Mouse (Mus musculus) liver, embryonic 12.5 days (tissue): Measurements from ENCODE around the gene Cdh8. TPM values are rescaled to one million over a fixed set of nuclear protein-coding genes. Genes with fewer than 3 reads are reported as not detected.

Experiments used
- ATAC-seq: fragments of 200-750 bp; cut with Nextera tagmentation; 2 replicates; pipeline ENCODE4 v1.8.0; 2017; ENCODE audit warnings: moderate number of reproducible peaks, mild to moderate bottlenecking, moderate library complexity
- H3K27ac ChIP-seq: fragments of 300-500 bp; sonication (generic); 2 replicates; pipeline ENCODE4 v1.5.1; 2016; ENCODE audit warnings: mild to moderate bottlenecking
- H3K27me3 ChIP-seq: fragments of 300-500 bp; sonication (generic); replicated peaks from 2 replicates; pipeline ENCODE4 v1.6.1; 2016; ENCODE audit warnings: mild to moderate bottlenecking, moderate library complexity
- H3K36me3 ChIP-seq: fragments of 300-500 bp; sonication (generic); 2 replicates; pipeline ENCODE4 v1.6.1; 2016; ENCODE audit warnings: mild to moderate bottlenecking, moderate library complexity
- H3K4me1 ChIP-seq: fragments of 300-500 bp; sonication (generic); 2 replicates; pipeline ENCODE4 v1.6.1; 2016
- H3K4me2 ChIP-seq: fragments of 300-500 bp; sonication (generic); 2 replicates; pipeline ENCODE4 v1.6.1; 2016; ENCODE audit warnings: mild to moderate bottlenecking, moderate library complexity
- H3K4me3 ChIP-seq: fragments of 300-500 bp; sonication (generic); 2 replicates; pipeline ENCODE4 v1.5.1; 2016; ENCODE audit warnings: mild to moderate bottlenecking, moderate library complexity
- H3K9ac ChIP-seq: fragments of 300-500 bp; sonication (generic); 2 replicates; pipeline ENCODE4 v1.6.1; 2016; ENCODE audit warnings: mild to moderate bottlenecking, moderate library complexity
- H3K9me3 ChIP-seq: fragments of 300-500 bp; sonication (generic); replicated peaks from 2 replicates; pipeline ENCODE4 v1.6.1; 2016; ENCODE audit warnings: mild to moderate bottlenecking, moderate library complexity
- WGBS: fragments of 180-500 bp; shearing (Covaris S2); methylation state at CpG from one replicate; pipeline ENCODE4 v1.1.7; 2016; ENCODE audit not compliant: insufficient replicate concordance; 5-methylcytosine and 5-hydroxymethylcytosine counted together
- polyA plus RNA-seq: library from polyadenylated mRNA; unstranded; fragments of >200 nt; fragmentation: Nextera tagmentation; extraction: Ambion mirVana; gene quantifications from 2 replicates; pipeline ENCODE4 v1.2.1, GENCODE M21; 2016

The Cdh8 gene
- polyA plus RNA-seq: 0.06 and 0.13 TPM in 2 replicates

GRCm38 (mm10) chr8:99415966-99416781 lies at the start of gene Cdh8:
TSS of gene Cdh8 (minus strand) at chr8:99416471.
- Histone ChIP-seq H3K4me2 (peak within 1 kb of the TSS; percentile 39), H3K9me3 (no peaks in the 10 kb centered on the region), H3K27me3 (peaks cover 41% of the 10 kb centered on the region), H3K36me3 (no peaks in the 10 kb centered on the region), H3K27ac (no peak within 1 kb of the TSS), H3K4me3 (peak within 1 kb of the TSS; percentile 13; the same call in 1 of the 2 replicates), H3K9ac (no peak within 1 kb of the TSS), H3K4me1 (no peaks in the 10 kb centered on the region)
- no peak for ATAC-seq
- 3% methylated on average over 58 of the region's 58 CpGs for WGBS

- Histone ChIP-seq H3K9me3 (no peaks in the 10 kb centered on the region), H3K4me2 (no peak overlapping the region), H3K36me3 (no peaks in the 10 kb centered on the region), H3K4me3 (no peak overlapping the region), H3K27ac (no peak overlapping the region), H3K4me1 (no peaks in the 10 kb centered on the region), H3K27me3 (no peaks in the 10 kb centered on the region), H3K9ac (no peak overlapping the region)
- 71% methylated on average over 1 of the region's 1 CpGs for WGBS
- no peak for ATAC-seq
Observed at GRCm38 (mm10) chr8:99446506-99446905, 30.2 kb upstream of the Cdh8 start.

DNA sequence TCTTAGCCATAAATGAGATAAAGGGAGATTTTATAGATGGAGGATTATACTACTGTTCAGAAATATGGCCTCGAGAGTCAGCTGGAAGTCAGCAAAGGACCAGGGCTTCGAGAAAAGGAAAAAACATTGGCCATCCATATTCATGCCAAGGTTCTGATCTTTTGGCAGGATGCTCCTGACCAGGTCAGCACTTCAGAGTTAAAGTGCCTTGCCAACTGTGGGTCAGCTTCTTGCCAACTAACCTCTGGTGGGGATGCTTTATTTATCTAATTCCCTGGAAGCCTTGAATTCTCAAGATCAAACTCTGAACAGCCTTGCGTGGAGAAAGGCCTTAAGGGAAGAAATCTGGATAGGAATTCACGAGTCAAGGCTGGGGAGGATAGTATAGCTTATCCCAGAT lies 9.6 kb upstream of the Cdh8 start:
- H3K36me3 ChIP-seq: no peaks in the 10 kb centered on the region
- WGBS: 57% methylated on average over 4 of the region's 4 CpGs
- no peaks in the 10 kb centered on the region for H3K4me1 ChIP-seq
- no peaks in the 10 kb centered on the region for H3K27me3 ChIP-seq
- no peak overlapping the region for H3K4me3 ChIP-seq
- no peak for ATAC-seq
- no peak overlapping the region for H3K27ac ChIP-seq
- no peak overlapping the region for H3K4me2 ChIP-seq
- no peaks in the 10 kb centered on the region for H3K9me3 ChIP-seq
- no peak overlapping the region for H3K9ac ChIP-seq

DNA sequence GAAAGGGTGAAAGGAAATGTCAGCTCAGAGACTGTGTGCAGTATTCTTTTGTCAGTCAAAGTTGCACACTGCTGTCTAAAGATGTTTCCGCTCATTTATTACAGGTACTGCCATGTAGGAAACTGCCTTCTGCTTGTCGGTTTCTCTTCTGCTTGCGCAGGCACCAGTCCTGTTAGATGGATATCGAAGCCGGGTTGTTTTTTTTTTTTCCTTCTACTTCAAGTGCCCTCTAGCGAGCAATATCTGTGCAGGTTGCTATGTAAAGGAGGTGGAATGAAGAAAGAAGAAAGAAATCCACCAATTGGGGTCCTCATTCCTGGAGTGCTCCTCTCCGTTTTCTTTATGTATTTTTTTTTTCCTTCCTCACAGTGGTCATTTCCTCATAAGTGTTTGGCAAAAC lies 5.2 kb upstream of the Cdh8 start:
- no peak overlapping the region for H3K4me3 ChIP-seq
- no peaks in the 10 kb centered on the region for H3K9me3 ChIP-seq
- no peak overlapping the region for H3K4me2 ChIP-seq
- no peaks in the 10 kb centered on the region for H3K36me3 ChIP-seq
- H3K4me1 ChIP-seq: no peaks in the 10 kb centered on the region
- H3K9ac ChIP-seq: no peak overlapping the region
- ATAC-seq: no peak
- WGBS: 37% methylated on average over 7 of the region's 7 CpGs
- peaks cover 11% of the 10 kb centered on the region for H3K27me3 ChIP-seq
- H3K27ac ChIP-seq: no peak overlapping the region

DNA sequence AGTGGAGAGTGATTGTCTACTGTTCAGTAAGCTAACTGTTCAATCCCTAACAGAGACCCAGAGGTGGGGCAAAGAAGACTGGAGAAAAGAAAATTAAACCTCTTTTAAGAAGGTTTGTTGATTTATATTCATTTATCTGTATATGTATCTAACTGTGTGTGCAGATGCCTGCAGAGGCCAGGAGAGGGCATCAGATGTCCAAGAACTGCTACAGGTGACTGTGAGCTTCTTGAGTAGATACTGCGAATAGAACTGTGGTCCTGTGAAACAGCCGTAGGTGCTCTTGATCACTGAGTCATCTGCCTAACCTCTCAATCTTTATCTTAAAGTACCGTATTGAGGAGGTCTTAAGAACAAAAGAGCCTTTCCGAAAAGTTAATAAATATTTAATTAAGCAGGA lies 3.5 kb upstream of the Cdh8 start:
- Histone ChIP-seq H3K9me3 (no peaks in the 10 kb centered on the region), H3K4me2 (no peak overlapping the region), H3K27ac (no peak overlapping the region), H3K27me3 (peaks cover 29% of the 10 kb centered on the region), H3K4me1 (no peaks in the 10 kb centered on the region), H3K9ac (no peak overlapping the region), H3K36me3 (no peaks in the 10 kb centered on the region), H3K4me3 (no peak overlapping the region)
- WGBS: 65% methylated on average over 4 of the region's 4 CpGs
- ATAC-seq: no peak

DNA sequence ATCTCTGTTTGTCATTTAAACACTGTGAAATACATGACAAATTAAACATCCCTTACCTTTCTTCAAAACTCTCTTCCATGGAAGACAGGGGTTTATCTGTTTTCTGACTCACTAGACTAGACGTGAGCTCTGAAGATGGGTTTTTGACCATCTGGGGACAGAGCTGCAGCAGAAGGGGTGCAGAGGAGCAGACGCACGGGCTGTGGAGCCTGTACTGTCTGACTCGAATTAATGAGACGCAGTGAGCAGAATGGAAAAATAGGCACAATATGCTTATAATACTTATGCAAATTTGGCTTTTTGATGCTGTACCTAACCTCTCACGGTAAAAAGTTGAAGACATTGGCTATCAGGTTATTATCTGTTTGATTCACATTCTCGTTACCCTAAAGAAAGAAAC lies 1.2 kb upstream of the Cdh8 start:
- H3K4me2 ChIP-seq: no peak overlapping the region
- peaks cover 41% of the 10 kb centered on the region for H3K27me3 ChIP-seq
- no peaks in the 10 kb centered on the region for H3K9me3 ChIP-seq
- no peak overlapping the region for H3K4me3 ChIP-seq
- no peaks in the 10 kb centered on the region for H3K4me1 ChIP-seq
- ATAC-seq: no peak
- 51% methylated on average over 7 of the region's 7 CpGs for WGBS
- H3K27ac ChIP-seq: no peak overlapping the region
- no peaks in the 10 kb centered on the region for H3K36me3 ChIP-seq
- H3K9ac ChIP-seq: no peak overlapping the region

DNA sequence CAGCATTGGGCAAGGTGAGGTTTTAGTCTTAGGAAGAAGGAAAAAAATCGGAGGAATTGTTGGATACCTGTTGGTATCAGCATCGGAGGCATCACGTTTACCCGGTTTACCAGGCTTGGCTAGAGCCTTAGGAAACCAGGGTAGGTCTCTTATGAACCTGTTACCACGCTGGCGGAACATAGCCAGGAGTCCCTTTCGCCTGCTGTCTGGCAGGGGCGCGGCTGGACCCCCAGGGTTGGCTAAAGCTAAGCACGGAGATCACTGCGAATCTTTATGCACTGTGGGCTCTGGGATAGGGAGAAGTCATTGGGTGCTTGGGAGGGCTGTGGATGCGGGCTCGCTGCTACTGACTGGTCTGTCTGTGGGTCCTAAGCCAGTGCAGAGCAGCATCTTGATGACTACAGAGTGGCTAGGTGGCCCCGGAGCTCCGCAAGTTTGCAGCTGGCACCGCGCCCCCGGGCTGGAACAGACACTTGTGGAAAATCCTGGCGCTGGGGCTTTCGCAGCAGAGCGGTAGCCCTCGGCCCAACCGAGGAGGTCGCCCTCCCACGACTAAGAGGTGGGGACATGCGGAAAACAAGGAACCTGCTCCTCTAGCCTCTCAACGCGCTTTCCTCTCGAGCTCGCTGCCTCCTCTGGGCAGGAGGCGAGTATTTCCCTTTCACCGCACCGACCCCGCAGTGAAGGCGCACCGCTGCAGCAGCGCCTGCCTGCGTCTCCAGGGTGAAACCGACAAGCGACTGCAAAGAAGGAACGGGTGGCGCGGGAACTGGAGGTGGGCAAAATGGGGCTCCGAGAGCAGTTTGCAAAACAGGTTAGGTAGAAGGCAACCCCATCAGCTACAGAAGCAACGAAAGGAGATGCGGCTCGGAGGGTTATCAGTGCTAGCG lies 950 bp downstream of the Cdh8 start:
- H3K9ac ChIP-seq: no peak overlapping the region
- no peaks in the 10 kb centered on the region for H3K4me1 ChIP-seq
- ATAC-seq: no peak
- no peaks in the 10 kb centered on the region for H3K36me3 ChIP-seq
- no peak overlapping the region for H3K27ac ChIP-seq
- 2% methylated on average over 48 of the region's 48 CpGs for WGBS
- H3K4me2 ChIP-seq: peak overlapping the region; percentile 39
- H3K4me3 ChIP-seq: peak overlapping the region; percentile 13; the same call in 1 of the 2 replicates
- no peaks in the 10 kb centered on the region for H3K9me3 ChIP-seq
- H3K27me3 ChIP-seq: peaks cover 41% of the 10 kb centered on the region

DNA sequence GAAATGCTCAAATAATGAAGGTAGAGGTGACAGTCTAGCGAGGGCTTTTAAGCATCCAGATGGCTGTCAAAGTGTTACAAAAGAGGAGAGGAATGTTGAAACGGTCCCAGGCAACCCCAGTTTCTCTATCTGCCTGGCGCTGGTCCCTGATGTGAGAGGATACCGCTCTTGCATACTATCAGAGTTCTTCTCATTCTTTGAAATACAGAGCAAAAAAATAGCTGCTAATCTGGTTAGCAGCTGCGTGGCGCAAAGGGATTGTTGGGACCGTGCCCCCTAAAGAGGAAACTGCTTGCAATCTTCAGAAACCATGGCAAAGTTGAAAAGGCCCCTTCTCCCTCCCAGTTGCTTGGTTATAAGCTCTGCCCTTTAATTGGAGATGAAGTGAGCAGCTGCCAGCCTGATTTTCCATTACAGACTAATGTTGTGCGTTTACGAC lies 1.8 kb downstream of the Cdh8 start:
- no peaks in the 10 kb centered on the region for H3K9me3 ChIP-seq
- H3K4me3 ChIP-seq: no peak overlapping the region
- H3K36me3 ChIP-seq: no peaks in the 10 kb centered on the region
- no peak overlapping the region for H3K9ac ChIP-seq
- H3K4me1 ChIP-seq: no peaks in the 10 kb centered on the region
- ATAC-seq: no peak
- WGBS: 8% methylated on average over 9 of the region's 9 CpGs
- H3K27me3 ChIP-seq: peaks cover 41% of the 10 kb centered on the region
- H3K27ac ChIP-seq: no peak overlapping the region
- H3K4me2 ChIP-seq: no peak overlapping the region

DNA sequence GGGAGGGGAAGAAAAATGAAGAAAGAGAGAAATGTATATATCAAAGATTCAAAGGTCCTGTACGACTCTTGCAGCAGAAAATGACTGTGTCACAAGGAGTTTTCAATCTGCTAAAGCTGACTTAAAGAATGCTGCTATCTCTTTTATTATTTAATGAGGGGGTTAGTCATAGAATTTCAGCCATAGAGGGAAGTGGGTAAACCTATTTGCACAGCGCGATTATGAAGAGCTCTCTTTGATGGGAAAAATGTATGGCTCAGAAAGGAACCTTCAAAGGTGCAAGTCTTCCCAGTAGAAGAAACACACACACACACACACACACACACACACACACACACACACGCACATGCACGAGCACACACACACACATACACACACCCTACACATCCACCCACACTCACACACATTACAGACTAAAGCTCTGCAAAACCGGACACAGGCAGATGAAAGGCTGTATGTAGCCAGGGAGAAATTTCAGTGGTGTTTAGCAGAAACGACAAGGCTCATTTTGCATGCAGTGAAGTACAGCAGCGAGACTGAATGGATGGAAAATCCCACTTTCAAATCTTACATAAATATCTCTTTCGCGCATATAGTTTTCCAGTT lies 2.3 kb downstream of the Cdh8 start:
- 32% methylated on average over 10 of the region's 10 CpGs for WGBS
- no peak overlapping the region for H3K9ac ChIP-seq
- no peak for ATAC-seq
- no peak overlapping the region for H3K4me3 ChIP-seq
- H3K27me3 ChIP-seq: peaks cover 41% of the 10 kb centered on the region
- no peaks in the 10 kb centered on the region for H3K9me3 ChIP-seq
- no peak overlapping the region for H3K4me2 ChIP-seq
- H3K36me3 ChIP-seq: no peaks in the 10 kb centered on the region
- no peaks in the 10 kb centered on the region for H3K4me1 ChIP-seq
- H3K27ac ChIP-seq: no peak overlapping the region

- ATAC-seq: no peak
- no peak overlapping the region for H3K4me2 ChIP-seq
- H3K4me1 ChIP-seq: no peaks in the 10 kb centered on the region
- H3K27ac ChIP-seq: no peak overlapping the region
- no peak overlapping the region for H3K4me3 ChIP-seq
- H3K9me3 ChIP-seq: no peaks in the 10 kb centered on the region
- no peaks in the 10 kb centered on the region for H3K36me3 ChIP-seq
- 70% methylated on average over 4 of the region's 4 CpGs for WGBS
- H3K9ac ChIP-seq: no peak overlapping the region
- H3K27me3 ChIP-seq: no peaks in the 10 kb centered on the region
Observed at GRCm38 (mm10) chr8:99393908-99394307, 22.4 kb downstream of the Cdh8 start.

DNA sequence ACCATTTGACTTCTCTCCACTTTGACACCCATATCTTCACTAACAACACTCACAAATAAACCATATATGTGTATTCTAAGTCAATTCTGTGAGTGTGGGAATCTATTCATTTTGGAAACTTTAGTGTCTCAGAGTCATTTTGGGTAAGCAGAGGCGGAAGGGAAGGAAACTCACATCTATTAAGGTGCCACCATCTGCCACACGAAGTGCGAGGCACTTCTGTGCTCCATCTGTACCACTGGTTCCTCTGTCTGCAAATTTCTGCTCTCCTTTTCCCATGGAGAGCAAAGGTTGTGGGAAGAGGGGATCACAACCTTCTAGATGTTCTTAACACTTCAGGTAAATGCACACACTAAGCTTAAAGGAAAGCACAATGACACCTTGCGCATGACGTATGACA lies 46.2 kb downstream of the Cdh8 start:
- Histone ChIP-seq H3K4me3 (no peak overlapping the region), H3K4me2 (no peak overlapping the region), H3K27me3 (no peaks in the 10 kb centered on the region), H3K9ac (no peak overlapping the region), H3K36me3 (no peaks in the 10 kb centered on the region), H3K4me1 (no peaks in the 10 kb centered on the region), H3K9me3 (no peaks in the 10 kb centered on the region; the same call in 1 of the 2 replicates), H3K27ac (no peak overlapping the region)
- 88% methylated on average over 5 of the region's 5 CpGs for WGBS
- no peak for ATAC-seq

GRCm38 (mm10) chr8:99369166-99369565 lies 47.1 kb downstream of the Cdh8 start:
- H3K9me3 ChIP-seq: no peaks in the 10 kb centered on the region; the same call in 1 of the 2 replicates
- no peak overlapping the region for H3K9ac ChIP-seq
- no peak overlapping the region for H3K4me2 ChIP-seq
- ATAC-seq: no peak
- H3K4me1 ChIP-seq: no peaks in the 10 kb centered on the region
- H3K27ac ChIP-seq: no peak overlapping the region
- no peak overlapping the region for H3K4me3 ChIP-seq
- no peaks in the 10 kb centered on the region for H3K27me3 ChIP-seq
- H3K36me3 ChIP-seq: no peaks in the 10 kb centered on the region
- 87% methylated on average over 3 of the region's 3 CpGs for WGBS
